In the genomic region with DNA sequence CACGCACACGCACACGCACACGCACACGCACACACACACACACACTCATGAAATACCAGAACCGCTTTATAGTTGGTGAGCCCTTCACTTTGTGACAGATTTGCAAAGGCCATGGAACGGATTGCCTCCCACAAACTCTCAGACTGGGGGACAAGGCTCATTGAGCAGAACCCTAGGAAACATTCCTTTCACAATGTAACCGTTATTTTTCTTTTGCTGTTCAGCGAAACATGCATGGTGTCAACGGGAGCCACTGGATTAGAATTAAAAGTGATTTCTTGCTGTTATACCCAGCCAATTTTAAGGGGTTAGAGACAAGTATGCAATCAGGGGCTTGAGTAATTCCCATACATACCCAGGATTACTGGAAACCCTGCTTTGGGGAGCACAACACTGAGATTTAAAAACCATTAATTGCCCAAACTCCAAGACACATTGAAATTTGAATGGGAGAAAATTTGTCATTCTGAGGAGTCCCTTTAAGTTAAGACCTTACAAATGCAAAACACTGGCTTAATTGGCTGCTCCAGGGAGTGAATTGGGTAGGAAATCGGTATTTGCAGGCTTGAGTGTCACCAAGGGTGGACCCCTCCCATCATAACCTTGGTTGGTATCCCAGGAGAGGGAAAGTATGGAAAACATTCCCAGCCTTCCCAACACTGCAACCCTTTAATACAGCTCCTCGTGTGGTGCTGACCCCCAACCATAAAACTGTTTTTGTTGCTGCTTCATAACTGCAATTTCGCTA, we compare ENCODE assay signal across 29 mouse cellular contexts.
DNase-seq lines count a peak whose midpoint lies in the region; ATAC-seq and TF ChIP-seq lines count a peak whose summit lies in the region.
"Had no signal": no experiment of that assay in that cellular context is flagged by ENCODE, and none has a peak within 500 bp of the region (broad histone marks: within the 10 kb centered on the region; RNA-seq: fewer than 3 reads in every experiment).

No protein-coding gene starts in this region.

- H3K4me1 ChIP-seq in forebrain, embryonic 13.5 days, result peaks cover 34% of the 10 kb centered on the region
- no peaks in the 10 kb centered on the region for H3K4me1 ChIP-seq in hindbrain, embryonic 16.5 days (ENCODE audit: control insufficient read depth, insufficient read depth, low read depth, low read length)
- H3K4me1 ChIP-seq: limb, embryonic 13.5 days; lung, embryonic 15.5 days had no signal

- H3K36me3 ChIP-seq in forebrain, embryonic 13.5 days (ENCODE audit: poor library complexity, severe bottlenecking), result no peaks in the 10 kb centered on the region
- no peaks in the 10 kb centered on the region for H3K36me3 ChIP-seq in hindbrain, embryonic 16.5 days (ENCODE audit: control insufficient read depth, insufficient read depth, low read length)
- H3K36me3 ChIP-seq: embryonic facial prominence, embryonic 13.5 days; G1E; hindbrain, embryonic 12.5 days; limb, embryonic 13.5 days; lung, embryonic 15.5 days; midbrain, embryonic 12.5 days; neural tube, embryonic 13.5 days had no signal

- ATAC-seq in Patski, result peak; percentile 51
- ATAC-seq in forebrain, embryonic 13.5 days, result peak; percentile 83
- no peak for ATAC-seq in hindbrain, embryonic 16.5 days
- ATAC-seq: intestine, embryonic 16.5 days had no signal

- no peak overlapping the region for H3K9ac ChIP-seq in forebrain, embryonic 13.5 days
- H3K9ac ChIP-seq in hindbrain, embryonic 16.5 days (ENCODE audit: low read depth, low read length), result no peak overlapping the region
- H3K9ac ChIP-seq: embryonic facial prominence, embryonic 13.5 days; hindbrain, embryonic 12.5 days; limb, embryonic 13.5 days; lung, embryonic 15.5 days; midbrain, embryonic 12.5 days; neural tube, embryonic 13.5 days had no signal

- in situ Hi-C loops in Patski (cut with MboI; ENCODE audit: low pct_unique_long_range_greater_than_20kb), result no loop called here

- POLR2A ChIA-PET in Patski (lab: Charles Lee), result no interaction called here

- CTCF ChIA-PET in Patski (lab: Charles Lee), result no interaction called here

- H3K4me2 ChIP-seq in forebrain, embryonic 13.5 days, result no peak overlapping the region
- H3K4me2 ChIP-seq in hindbrain, embryonic 16.5 days (ENCODE audit: low read length), result no peak overlapping the region
- H3K4me2 ChIP-seq: embryonic facial prominence, embryonic 13.5 days; heart, embryonic 11.5 days; hindbrain, embryonic 12.5 days; limb, embryonic 13.5 days; liver, embryonic 11.5 days; lung, embryonic 15.5 days; midbrain, embryonic 12.5 days; neural tube, embryonic 13.5 days had no signal

- 32% methylated on average over 13 of the region's 13 CpGs for WGBS in forebrain, embryonic 13.5 days
- WGBS in hindbrain, embryonic 16.5 days, result 54% methylated on average over 13 of the region's 13 CpGs

- peak overlapping the region; percentile 22; the same call in 1 of the 2 replicates for H3K27ac ChIP-seq in forebrain, embryonic 13.5 days
- no peak overlapping the region for H3K27ac ChIP-seq in hindbrain, embryonic 16.5 days (ENCODE audit: low read depth, low read length)
- H3K27ac ChIP-seq: embryonic facial prominence, embryonic 13.5 days; hindbrain, embryonic 12.5 days; left cerebral cortex, adult 2 months; limb, embryonic 13.5 days; lung, embryonic 15.5 days; midbrain, embryonic 12.5 days; neural tube, embryonic 13.5 days had no signal

- TF ChIP-seq CTCF in Patski (IDR thresholded peaks at IDR 0.05), result no peak

- no peak overlapping the region for H3K4me3 ChIP-seq in forebrain, embryonic 13.5 days
- H3K4me3 ChIP-seq in hindbrain, embryonic 16.5 days (ENCODE audit: low read length), result no peak overlapping the region
- H3K4me3 ChIP-seq: embryonic facial prominence, embryonic 13.5 days; hindbrain, embryonic 12.5 days; left cerebral cortex, adult 2 months; limb, embryonic 13.5 days; lung, embryonic 15.5 days; midbrain, embryonic 12.5 days; neural tube, embryonic 13.5 days had no signal

- H3K27me3 ChIP-seq in Patski, result no peaks in the 10 kb centered on the region
- 0 out of 2 replicates have a peak, but pooled peaks cover 6% of the 10 kb centered on the region for H3K27me3 ChIP-seq in forebrain, embryonic 13.5 days
- H3K27me3 ChIP-seq in hindbrain, embryonic 16.5 days (replicated peaks; ENCODE audit: control insufficient read depth, insufficient read depth, low read length), result no peaks in the 10 kb centered on the region
- H3K27me3 ChIP-seq: hindbrain, embryonic 12.5 days; lung, embryonic 15.5 days; midbrain, embryonic 12.5 days; neural tube, embryonic 13.5 days had no signal

- no peaks in the 10 kb centered on the region for H3K9me3 ChIP-seq in forebrain, embryonic 13.5 days (replicated peaks)
- no peaks in the 10 kb centered on the region for H3K9me3 ChIP-seq in hindbrain, embryonic 16.5 days (ENCODE audit: control insufficient read depth, low read length)
- H3K9me3 ChIP-seq: embryonic facial prominence, embryonic 13.5 days; hindbrain, embryonic 12.5 days; limb, embryonic 13.5 days; lung, embryonic 15.5 days; midbrain, embryonic 12.5 days; neural tube, embryonic 13.5 days had no signal

- DNase-seq in Patski (ENCODE audit: low read depth, low spot score), result peak; percentile 46
- peak; percentile 48 for DNase-seq in ZHBTc4 (ENCODE audit: low read depth, low spot score)
- DNase-seq in MN1 (ENCODE audit: low spot score), result no peak
- DNase-seq in right cerebral cortex, postnatal 10 days (ENCODE audit: low spot score in 2 of 2), result no peak
- DNase-seq: adrenal gland, postnatal 10 days; B cell, adult 2 months; cerebellum, adult 11-12 months; cerebellum, adult 9-11 months; gastrocnemius, postnatal 25 days; heart, adult 11 months; heart, postnatal 36 days; kidney, adult 9 months; kidney, postnatal 14 days; layer of hippocampus, adult 9-11 months; lung, postnatal 36 days; right cerebral cortex, postnatal 14 days had no signal

Comparison
In these comparisons a context has a peak if more than half of its experiments do, and no peak if none do; other contexts are left out.
1. DNase-seq: peak in Patski (single experiment) and ZHBTc4 (single experiment); none in MN1 (single experiment) and right cerebral cortex, postnatal 10 days (0 of 2).